Mouse (Mus musculus) NIH3T3 (cell line): Measurements from ENCODE around the gene Mynn.
A peak's percentile ranks its signal among the peaks of the same experiment; 100 is the strongest.

ENCODE experiments used
- DNase-seq: peaks from one replicate; pipeline ENCODE4 v3.0.0-alpha.2; 2012; ENCODE audit warnings: low read depth

Gene Mynn

DNA sequence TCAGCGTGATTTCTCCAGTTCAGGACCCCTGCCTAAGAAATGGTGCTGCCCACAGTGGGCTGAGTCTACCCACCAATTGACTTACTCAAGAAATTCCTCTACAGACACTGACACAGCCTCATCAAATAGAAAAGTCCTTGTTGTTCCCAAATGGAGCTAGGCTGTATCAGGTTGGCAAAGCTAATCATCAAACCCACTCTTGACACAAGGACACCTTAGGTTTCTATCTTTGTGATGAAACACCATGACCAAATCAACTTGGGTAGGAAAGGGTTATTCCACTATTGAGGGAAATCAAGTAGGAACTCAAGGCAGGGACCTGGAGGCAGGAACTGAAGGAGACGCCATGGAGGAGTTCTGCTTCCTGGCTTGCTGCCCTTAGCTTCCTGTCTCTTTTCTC, 42.3 kb downstream of the Mynn start, which contains the start of gene Lrriq4:
Gene Lrriq4, plus strand, starts transcription at position 301 of the 400 bp plus-strand sequence.
- no peak for DNase-seq

DNA sequence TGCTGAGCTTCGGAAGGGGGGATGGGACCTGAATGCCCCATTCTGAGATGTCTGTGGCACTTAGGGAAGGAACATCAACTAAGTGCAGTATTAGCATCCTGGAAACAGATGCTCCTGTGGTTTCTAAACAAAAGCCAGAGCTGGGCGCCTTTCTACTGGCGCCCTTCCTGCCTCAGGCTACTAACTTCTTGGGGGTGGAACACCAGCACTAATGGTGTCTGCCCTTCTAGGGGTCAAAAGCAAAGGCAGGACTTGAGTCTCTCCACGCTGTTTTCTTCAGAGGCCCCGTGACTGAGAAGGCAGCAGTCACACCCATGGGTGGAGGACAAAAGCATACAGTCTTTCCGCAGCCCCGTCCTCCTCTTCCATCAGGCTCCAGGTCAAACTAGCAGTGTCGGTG, 44.9 kb downstream of the Mynn start:
- no peak for DNase-seq

DNA sequence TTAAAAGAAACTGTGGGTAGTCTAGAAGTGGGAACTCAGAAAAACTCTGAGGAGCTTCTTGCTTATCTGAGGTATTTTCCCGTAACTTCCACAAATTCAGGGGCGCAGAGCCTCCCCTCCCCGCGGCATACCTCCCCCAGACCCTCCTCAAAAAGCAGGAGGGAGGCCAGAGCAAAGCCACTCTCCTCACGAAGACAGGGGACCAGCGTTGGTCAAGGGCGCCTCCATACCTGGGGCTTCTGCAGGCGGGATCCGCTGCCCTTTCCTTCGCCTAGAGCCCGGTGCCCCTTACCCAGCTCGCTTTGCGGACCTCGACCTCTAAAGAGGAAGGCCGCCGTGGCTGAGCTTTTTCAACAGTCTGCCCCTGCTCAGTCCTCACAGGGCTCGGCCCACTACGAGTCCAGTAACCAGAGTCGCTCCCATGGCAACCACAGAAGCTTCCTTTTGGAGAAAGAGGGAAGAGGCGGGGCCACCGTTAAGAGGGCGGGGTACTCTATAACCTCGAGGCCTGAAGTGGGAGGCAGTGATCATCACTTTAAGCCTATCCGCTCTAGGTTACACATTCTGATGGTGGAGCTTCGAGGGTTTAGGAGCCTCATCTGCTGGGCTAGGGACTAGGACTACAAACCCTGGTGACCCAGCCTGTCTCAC, 45.7 kb downstream of the Mynn start, which contains the start of gene Lrrc34:
Gene Lrrc34, minus strand, starts transcription at position 430 of the 651 bp plus-strand sequence.
- peak; percentile 48 for DNase-seq

DNA sequence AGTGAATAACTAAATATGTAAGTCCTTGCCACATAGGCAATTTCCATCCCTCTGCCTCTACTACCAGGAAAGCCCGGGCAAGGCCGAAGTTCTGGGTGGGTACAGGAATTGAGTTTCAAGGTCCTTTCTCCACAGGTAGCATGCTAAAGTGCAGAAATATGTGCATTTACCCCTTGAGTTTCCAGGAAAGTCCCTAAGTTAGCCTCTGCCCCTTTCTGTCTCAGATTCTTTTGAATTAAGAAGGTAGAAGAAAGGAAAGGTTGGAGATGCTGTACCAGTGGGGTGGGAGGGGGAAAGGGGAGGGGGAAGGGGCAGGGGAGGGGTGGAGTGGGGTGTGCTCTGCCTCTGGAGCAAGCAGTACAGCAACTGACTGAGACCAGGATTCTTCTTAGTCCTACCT, 46.6 kb downstream of the Mynn start:
- no peak for DNase-seq

DNA sequence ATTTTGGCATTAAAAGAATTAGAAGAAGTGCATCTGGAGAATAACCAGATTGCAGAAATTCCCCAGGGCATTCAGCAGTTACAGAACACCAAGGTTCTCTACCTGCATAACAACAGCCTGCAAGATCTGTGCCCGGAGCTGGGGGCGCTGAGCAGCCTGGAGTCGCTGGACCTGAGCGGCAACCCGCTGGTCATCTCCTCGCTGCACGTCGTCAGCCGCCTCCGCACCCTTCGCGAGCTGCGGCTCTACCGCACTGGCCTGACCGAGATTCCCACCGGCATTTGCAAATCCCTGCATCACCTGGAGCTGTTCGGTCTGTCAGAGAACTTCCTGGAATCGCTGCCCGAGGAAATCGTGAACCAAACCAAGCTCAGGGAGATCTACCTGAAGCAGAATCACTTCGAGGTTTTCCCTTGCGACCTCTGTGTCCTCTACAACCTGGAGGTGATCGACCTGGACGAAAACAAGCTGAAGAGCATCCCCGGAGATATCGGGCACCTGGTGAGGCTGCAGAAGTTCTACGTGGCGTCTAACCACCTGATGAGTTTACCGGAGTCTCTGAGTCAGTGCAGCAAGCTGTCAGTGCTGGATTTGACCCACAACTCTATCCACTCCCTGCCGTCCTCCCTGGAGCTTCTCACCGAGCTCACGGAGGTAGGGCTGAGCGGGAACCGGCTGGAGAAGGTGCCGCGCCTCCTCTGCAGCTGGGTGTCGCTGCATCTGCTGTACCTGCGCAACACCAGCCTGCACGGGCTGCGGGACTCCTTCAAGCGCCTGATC, 48.4 kb downstream of the Mynn start:
- DNase-seq = no peak

DNA sequence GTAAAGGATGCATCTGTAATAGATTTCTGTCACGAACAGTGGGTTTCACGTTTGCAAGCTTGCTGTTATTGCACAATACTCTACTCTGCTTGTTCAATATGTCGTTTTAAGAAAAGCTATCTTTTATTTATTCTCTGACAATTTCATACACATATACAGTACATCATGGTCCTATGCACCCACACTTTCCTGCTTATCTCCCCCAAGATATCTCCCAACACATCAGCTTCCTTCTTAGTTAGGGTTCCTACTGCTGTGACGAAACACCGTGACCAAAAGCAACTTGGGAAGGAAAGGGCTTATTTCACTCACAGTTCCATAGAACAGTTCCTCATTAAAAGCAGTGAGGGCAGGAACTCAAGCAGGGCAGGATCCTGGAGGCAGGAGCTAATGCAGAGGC, 54.1 kb downstream of the Mynn start:
- DNase-seq = no peak

DNA sequence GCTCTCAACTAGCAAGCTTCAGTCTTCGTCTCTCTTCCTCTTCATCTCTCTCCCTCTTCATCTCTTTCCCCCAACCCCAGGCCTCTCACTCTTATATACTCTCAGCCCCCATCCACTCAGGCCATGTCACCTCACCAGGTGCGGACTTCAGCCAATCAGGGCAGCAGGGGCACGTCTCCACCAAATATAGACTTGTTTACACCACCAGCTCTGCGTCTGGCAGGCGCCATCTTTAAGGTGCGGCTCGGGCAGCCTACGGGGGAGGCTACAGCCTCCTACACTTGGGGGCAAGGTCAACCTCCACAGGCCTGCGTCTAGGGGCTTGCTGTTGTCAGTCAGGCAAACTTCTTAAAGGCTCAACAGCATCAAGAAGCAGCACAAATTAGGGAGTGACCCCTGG, 56.6 kb downstream of the Mynn start:
- no peak for DNase-seq
